Mouse (Mus musculus): ENCODE measurements around the gene Ube2l3.

Ube2l3 gene

GRCm38 (mm10) chr16:17146772-17147235 is 55.6 kb downstream of the Ube2l3 start, which contains the start of gene Ccdc116:
Gene Ccdc116 (minus strand): TSS chr16:17147229.
- peak; percentile 71 to 88 for DNase-seq

- no peak for DNase-seq
Measured at GRCm38 (mm10) chr16:17144339-17144738, 58.1 kb downstream of the Ube2l3 start, which contains the start of gene Ydjc. Gene Ydjc (plus strand): TSS chr16:17144621.

GRCm38 (mm10) chr16:17137355-17137754 is 65.1 kb downstream of the Ube2l3 start:
- DNase-seq, result no peak

- DNase-seq, result no peak
Measured at GRCm38 (mm10) chr16:17132906-17133200, 69.6 kb downstream of the Ube2l3 start.

GRCm38 (mm10) chr16:17132089-17132905 is 70.2 kb downstream of the Ube2l3 start, which contains the start of gene Sdf2l1:
Gene Sdf2l1 (minus strand): TSS chr16:17132383.
- DNase-seq, result peak; percentile 98 to 99

GRCm38 (mm10) chr16:17131191-17132088 is 71.0 kb downstream of the Ube2l3 start:
- DNase-seq, result peak in 1 of 2 experiments; percentile 29

GRCm38 (mm10) chr16:17127292-17127691 is 75.2 kb downstream of the Ube2l3 start:
- peak; percentile 63 to 81 for DNase-seq

- DNase-seq, result peak; percentile 78 to 85
Measured at GRCm38 (mm10) chr16:17124871-17125520, 77.5 kb downstream of the Ube2l3 start, which contains the start of gene 2610318N02Rik. Gene 2610318N02Rik (minus strand): TSS chr16:17125167.

GRCm38 (mm10) chr16:17124119-17124870 is 78.2 kb downstream of the Ube2l3 start:
- DNase-seq, result no peak

GRCm38 (mm10) chr16:17121569-17121968 is 80.9 kb downstream of the Ube2l3 start:
- DNase-seq, result no peak

- no peak for DNase-seq
Measured at GRCm38 (mm10) chr16:17117309-17117799, 85.1 kb downstream of the Ube2l3 start.

GRCm38 (mm10) chr16:17110771-17111743 is 91.4 kb downstream of the Ube2l3 start, which contains the start of gene Ppil2:
Gene Ppil2 (minus strand): TSS chr16:17111257.
- DNase-seq, result peak; percentile 79 to 83

- no peak for DNase-seq
Measured at GRCm38 (mm10) chr16:17104600-17104999, 97.8 kb downstream of the Ube2l3 start.

- DNase-seq, result peak in 1 of 2 experiments; percentile 29
Measured at GRCm38 (mm10) chr16:17102630-17103220, 99.7 kb downstream of the Ube2l3 start.

Measured in kidney, postnatal 36 days (tissue).